Mouse (Mus musculus) heart, adult 9 months (tissue): ENCODE data around the gene Stat5a.
A peak's percentile ranks its signal among the peaks of the same experiment; 100 is the strongest.

Experiments
- DNase-seq, 2 experiments: peaks; one replicate each; pipeline ENCODE4 v3.0.0; 2022; ENCODE audit warnings: low spot score in 2 of 2

The Stat5a gene

DNA sequence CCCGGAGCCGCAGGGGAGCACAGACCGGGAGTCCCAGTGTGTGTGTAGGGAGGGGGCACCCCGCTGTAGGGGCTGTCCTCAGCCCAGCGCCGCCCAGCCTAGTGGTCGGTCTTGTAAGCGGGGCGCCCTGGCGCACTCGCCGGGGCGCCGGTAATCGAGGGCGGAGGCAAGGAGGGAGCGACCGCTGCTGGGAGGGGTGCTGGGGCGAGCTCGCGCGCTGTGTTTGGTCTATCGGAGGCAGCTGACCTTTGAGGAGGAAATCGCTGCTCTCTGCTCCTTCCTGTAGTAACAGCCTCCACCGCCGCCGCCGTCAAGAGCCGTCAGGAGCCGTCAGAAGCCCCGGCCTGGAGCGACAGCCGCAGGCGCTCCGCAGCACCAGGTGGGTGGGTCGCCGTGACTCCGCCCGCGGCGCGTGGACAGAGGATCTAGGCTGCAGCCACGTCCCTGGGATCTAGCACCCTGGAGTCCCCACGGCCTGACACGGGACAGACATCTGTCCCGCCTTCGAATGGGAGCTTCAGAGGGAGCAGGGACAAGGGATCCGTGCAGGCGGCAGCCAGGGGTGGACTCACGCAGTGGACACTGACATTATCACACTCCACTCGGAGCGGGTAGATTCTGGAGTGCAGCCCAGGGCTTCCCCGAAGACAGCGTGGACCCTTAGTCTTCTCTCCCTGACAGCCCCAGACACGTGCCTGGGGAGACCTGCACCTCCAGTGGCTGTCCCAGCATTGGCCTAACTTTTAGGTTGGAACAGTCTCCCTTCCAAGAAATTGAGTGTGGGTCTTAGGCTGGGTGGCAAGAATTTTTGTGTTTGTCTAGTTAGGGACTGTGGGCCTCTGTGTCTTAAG is 1.3 kb downstream of the Stat5a start:
- peak; percentile 91 to 92 for DNase-seq

DNA sequence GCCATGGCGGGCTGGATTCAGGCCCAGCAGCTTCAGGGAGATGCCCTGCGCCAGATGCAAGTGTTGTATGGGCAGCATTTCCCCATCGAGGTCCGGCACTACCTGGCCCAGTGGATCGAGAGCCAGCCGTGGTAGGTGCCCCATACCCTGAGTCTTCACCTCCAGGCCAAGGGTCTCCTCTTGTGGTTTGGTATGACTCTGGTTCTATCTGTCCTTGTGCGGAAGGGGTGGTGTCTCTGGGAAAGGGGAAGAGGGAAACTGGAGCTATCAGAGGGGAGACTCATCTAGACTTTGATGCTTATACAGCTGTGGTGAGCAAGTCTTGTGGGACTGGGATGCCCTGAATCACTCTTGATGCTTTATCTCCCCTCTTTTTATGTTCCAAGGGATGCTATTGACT is 2.2 kb downstream of the Stat5a start:
- no peak for DNase-seq

DNA sequence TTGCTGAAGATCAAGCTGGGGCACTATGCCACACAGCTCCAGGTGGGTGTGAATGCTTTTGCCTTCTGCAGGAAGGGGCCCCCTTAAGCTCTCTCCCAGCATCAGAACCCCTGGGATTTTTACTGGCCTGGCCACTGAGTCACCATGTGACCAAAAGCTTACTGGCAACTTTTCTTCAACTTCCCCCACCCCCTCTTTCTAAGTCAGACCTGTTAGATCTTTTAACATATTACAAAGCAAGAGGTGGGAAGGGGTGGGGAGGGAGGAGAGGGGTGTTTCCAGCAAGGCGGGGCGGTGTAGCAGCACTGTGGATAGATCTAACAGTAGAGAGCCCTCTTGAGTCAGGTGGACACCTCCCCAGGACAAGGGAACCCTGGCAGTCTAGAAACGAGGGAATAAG is 2.7 kb downstream of the Stat5a start:
- no peak for DNase-seq

DNA sequence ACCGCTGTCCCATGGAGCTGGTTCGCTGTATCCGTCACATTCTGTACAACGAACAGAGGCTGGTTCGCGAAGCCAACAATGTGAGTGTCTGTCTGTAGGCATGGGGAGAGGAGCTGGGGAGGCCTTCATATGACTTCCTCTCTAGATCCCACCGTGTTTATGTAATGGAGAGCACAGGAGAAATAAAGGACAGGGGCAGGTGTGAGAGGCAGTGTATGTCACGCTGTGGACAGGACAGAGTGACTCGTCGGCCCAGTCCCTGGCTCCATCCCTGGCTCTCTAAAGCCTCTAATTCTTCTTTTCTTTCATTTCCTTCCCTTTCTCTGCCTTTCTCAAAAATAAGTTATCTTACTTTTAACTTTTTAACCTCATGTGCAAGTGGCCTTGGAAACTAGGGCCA is 4.0 kb downstream of the Stat5a start:
- DNase-seq, result no peak

DNA sequence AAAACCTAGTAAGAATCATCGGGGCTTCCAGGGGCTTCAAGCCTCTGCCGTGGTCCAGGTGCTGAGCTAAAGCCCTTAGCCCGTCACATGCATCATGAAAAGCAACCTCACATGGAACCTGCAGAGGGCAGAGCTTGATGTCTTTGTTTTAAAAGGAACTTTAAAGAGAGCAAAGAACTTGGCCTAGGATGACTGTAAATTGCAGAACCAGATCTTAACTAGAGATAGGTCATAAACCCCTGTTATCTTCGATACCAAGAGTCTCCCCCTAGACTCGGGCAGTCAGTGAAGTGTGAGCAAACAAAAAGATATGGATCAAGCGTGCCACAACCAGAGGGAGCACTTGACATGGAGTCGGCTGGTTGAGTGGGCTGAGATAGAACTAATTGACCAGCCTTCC is 6.5 kb downstream of the Stat5a start:
- DNase-seq, result no peak

DNA sequence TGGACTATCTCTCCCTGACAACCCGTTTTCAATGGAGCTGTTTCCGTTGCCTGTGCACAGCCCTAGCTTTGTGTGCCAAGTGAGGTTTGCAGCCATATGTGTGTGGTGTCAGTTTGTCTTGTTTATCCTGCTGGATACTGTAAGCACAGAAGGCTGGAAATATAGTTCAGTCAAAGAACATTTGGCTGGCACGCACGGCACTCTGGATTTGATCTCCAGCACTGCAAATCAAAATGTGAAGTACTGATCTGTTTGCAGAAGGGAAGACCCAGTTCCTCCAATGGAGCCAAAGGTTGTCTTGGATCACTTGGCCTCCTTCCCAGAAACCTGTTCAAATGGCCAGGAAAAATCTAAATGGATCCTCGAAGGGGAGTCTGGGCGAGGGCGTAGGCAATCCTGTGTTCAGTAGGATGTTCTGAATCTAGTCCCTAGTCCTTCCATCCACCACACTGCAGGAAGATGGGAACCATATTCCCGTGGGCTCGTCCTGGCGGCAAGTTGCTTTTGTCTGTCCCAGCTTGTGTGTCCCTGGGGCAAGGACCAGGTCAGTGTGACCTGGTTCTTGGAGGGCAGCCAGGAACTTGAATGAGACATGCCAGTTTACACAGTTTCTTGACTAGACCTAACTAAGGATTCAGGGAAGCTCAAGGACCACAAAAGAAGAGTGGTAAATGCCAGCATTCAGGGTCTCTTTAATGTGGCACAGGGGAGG is 11.3 kb downstream of the Stat5a start:
- no peak for DNase-seq

DNA sequence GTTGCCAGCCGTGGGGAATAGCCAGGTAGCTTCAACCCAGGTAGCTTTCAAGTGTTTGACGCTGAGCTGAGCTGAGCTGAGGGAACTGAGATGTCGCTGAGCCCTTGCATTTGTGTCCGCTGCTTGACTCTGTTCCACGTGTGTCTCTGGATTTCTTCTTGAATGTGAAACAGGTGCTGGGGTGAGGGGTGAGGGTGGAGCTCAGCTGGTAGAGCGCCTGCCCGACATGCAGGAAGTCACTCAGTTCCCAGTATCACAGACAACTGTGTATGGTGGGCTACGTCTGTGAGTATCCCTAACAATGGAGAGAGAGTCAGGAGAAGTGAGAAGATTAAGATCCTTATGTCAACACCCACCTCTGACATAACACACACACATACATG is 11.8 kb downstream of the Stat5a start:
- no peak for DNase-seq

DNA sequence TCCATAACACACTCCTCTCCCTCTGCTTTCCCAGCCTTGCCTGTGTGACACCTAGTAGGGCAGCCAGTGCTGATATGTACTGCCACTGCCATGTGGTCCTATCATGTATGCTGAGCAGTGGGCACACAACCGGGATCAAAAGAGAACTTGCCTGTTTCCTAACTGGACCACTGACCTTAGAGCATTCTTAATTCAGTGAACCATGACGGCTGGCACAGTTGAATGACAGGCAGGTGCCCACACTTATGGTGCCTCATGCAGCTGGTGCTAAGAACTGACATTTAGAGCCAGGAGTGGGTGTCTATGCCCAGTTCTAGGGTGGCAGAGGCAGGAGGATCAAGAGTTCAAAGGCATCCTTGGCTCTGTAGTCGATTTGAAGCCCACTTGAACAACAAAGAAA is 16.6 kb downstream of the Stat5a start:
- DNase-seq, result no peak

DNA sequence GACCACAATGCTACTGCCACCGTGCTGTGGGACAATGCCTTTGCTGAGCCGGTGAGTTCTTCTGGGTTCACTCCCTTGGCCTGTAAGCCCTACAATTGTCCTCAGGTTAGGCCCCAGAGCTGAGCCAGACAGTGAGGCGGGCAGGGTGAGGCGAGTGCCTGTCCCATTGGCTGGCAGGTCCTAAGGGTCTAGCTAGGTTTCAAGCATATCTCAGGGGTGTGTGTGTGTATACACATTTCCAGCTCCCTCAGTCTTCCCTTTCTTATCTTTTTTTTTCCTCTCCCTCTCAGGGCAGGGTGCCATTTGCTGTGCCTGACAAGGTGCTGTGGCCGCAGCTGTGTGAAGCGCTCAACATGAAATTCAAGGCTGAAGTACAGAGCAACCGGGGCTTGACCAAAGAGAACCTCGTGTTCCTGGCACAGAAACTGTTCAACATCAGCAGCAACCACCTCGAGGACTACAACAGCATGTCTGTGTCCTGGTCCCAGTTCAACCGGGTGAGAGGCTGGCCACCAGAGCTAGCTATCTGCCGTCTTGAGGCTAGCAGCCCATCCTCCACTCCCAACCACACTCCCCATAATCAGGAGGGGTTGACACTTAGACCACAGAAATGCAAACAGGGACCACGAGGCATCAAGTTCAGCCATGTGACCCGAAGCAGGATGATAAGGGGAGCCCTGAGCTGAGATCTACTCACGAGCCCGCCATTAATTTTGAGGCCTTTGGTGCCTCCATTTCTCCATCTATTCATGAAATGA is 20.3 kb downstream of the Stat5a start:
- no peak for DNase-seq

DNA sequence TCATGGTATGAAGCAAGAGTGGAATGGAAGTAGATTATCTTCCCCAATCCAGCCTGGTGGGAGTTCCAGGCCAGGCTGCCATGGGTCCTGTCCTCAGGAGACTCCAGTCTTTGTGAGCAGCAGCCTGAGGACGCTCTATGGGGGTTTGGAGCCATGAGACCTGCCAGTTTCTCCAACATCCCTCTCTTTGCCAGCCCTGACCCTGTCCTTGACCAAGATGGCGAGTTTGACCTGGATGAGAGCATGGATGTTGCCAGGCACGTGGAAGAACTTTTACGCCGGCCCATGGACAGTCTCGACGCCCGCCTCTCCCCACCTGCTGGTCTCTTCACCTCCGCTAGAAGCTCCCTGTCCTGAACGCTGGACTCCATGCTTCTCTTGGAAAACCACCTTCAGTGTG is 24.5 kb downstream of the Stat5a start:
- DNase-seq, result no peak

DNA sequence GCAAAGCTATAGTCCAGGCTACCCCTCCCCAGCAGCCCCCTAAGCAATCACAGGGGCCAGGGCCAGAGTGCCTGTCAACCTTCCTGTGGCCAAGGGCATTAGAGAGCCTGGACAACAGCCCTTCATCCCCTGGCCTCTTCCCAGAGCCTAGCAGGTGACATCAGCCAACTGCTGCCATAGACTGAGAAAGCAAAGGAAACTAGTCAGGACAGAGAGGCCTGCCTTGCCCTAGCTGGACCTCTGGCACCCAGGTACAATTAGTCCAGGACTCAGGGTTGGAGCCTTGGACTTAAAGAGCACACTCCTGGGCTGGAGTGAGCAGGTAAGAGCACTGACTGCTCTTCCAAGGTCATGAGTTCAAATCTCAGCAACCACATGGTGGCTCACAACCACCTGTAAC is 26.3 kb downstream of the Stat5a start:
- peak; percentile 25 to 54 for DNase-seq

DNA sequence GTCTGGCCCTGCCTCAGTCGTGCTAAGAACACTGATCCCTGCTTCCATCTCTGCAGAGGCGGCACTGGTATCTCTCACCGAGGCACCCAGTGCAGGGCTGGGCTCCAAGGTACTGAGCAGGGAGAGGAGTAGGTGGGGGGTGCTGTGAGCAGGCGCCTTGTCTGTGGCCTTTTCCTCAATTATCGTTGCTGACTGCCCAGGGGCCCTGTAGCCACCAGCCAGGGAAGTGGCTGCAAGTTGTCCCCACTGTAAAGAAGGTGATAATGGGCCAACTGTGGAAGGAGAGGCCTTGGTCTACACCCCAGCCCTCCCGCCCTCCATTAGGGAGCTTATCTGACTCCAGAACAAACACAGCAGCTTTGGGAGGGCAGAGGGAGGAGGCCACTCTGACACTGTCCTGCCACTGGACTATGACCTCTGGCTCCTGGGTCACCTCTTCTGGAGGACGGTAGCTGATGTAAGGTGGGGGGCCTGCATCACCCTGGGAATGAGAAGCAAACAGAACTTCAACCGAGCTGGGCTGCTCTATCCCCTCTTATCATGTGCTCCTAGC is 27.1 kb downstream of the Stat5a start:
- no peak for DNase-seq

DNA sequence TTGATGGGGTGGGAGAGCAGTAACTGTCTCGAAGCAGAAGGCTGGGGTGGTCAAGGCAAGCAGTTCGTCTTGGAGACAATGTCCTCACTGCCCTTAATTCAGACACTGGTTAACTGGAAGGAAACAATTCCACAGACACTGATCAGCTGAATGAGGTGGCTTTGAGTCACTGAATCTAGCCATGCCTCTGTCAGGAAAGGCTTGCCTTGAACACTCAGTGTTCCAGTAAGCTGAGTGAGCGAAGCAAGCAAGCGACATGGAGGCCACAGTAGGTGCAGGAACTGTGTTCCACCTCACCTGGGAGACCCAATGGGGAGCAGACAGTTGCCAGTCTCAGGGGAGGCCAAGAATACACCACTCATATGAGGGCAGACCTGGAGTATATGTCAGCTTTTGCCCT is 28.1 kb downstream of the Stat5a start:
- no peak for DNase-seq

DNA sequence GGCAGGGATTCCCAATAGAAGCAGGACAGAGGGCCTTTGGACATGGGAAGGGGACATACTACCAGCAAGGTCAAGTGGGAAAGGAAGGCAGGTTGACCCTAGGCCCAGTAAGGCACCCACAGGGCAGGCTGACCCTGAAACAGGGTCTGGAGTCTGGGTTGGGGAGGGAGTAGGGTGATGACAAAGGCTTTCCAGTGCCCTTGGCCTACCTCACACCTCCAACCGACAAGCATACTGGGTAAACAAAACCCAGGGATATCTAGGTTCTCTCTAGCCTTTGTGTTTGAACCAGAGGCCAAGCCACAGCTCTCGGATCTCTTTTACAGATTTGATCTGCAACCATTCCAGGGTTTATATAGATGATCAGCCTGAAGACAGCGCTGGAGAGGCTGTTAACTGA is 28.6 kb downstream of the Stat5a start:
- DNase-seq, result no peak

DNA sequence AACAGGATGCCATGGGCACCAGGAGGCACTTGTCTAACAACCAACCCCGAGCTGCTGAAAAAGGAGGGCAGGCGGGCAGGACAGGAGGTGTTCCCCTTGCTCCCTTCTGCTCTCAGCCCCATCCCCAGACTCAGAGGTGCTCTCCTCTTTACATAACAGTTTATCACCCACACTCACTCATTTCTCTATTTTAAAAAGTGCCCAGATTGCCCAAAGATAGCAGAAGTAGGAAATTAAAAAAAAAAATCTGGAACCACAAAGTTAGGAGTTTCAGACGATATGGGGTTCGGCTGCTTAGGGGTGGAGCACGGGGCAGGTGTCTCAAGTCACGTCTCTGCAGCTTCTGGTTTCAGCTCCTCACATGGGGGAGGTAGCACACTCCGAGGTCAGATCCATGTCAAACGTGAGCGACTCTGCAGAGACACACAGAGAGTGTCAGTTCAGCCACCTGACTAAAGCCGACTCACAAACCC is 29.2 kb downstream of the Stat5a start:
- DNase-seq, result no peak

DNA sequence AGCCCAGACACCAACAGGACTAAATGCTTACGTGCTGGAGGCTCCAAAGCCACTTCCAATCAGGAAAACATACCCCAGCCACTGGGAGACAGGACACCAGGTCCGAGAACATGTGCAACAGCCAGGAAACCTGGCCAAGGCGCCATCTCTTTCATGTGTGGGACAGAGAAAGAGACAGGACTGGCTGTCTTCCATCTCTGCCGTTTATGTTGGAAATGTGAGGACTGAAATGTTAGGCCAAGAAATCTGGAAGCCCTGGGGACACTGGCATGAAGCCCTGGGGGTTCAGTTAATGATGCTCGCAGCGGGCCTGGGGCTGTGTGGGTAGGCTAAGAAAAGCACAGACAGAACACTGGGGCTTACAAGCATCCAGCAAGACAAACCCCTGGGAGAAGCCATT is 31.3 kb downstream of the Stat5a start:
- DNase-seq, result no peak

DNA sequence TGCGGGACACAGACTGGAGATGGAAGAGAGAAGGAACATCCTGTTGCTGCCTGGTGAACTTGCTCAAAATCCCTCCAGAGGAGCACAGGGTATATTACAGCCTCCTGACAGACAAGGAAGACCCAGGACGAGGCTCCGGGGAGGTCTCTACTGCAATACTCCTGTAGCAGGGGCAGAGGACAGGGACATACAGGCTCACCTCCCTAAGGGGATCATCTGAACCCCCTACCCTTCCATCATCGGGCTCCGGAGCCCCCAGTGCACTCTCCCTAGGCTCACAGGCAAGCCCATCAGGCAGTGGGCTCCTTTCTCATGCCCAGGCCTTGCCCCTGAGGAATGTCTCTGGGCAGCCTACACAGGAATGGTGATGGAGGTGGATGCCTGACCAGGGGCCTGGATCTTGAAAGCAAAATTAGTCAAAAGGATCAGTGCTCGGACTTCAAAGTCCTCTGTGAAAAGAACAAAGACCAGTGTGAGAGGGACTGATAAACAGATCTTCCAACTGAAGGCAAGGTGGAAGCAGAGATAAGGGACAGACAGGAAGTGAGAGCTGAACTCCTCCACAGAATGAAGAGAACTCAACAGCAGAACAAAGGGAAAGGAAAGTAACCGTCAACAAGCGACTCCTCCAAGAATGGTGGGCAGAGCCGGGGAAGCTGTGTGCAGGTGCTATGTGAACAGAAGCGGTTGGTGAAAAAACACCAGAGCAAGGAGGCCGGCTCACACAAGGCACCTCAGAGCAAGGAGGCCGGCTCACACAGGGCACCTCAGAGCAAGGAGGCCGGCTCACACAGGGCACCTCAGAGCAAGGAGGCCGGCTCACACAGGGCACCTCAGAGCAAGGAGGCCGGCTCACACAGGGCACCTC is 32.3 kb downstream of the Stat5a start:
- DNase-seq, result no peak

DNA sequence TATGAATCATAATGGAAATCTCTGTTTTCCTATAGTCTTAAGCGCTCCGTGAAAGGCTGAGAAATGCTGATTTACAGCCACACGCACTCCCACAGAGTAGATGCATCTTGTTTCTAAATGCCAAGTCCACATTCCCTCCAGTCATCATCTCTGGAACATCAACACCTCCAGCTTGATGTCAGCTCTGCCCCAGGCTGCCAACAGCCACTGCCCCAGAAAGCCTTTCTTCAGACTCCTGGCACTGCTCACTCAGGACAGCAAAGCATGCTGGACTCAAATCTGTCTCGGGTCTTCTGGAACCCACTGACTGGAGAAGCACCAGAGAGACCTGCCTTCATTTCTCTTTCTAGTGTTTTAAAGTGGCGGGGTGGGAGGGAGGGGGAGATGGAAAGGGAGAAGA is 33.3 kb downstream of the Stat5a start:
- DNase-seq, result peak; percentile 23 to 48

DNA sequence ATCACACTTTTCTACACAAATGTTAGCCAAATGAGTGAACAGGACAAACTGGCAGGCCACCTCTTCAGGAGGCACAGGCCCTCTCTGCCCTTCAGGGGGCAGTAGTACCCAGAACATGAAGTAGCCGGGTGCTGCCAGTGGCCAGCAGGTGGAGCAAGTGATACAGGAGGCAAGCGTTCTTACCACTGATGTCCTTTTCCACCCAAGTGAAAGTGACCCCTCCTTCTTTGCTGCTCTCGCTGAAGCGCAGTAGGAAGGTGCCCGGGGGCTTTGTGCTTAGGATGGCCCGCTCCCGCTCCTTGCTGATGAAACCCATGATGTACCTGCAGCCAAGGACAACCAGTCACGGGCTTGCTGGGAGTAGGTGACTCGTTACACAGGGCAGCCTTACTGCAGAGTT is 34.3 kb downstream of the Stat5a start:
- peak; percentile 83 to 91 for DNase-seq

DNA sequence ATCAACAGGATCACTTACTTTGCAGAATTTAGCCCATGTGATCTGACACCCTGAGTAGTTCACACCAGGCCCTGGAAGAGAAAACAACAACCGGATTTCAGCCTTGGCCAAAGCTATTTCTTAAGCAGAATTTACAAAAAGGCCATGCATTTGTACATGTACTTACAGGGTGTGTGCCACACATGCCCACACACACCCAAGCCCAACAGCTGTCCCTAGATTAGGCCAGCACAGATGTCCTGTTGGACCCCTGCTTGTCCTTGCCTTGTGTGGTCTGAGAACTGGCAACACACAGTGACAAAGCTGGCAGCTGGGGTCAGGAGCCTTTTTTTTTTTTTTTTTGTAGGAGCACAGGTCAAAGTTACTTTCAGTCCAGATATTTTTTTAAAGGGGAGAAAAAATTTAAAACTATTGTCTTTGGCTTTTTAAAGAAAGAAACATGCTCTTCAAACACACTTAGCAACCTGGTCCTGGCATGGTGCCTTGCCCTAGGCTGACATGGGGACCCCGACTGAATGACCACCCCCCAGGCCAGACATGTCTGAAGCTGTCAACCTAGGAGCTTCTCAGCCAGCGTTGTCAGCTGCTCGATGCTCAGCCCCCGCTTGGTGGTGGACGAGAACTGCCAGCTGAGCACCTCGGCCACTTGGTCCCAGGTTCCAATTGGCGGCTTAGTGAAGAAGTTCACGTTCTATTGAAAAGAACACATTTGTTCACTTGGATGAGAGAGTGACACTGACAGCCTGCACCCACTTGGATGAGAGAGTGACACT is 35.2 kb downstream of the Stat5a start:
- no peak for DNase-seq
